Mouse (Mus musculus) liver, embryonic 12.5 days (tissue): Measurements from ENCODE around the gene Tbc1d12. TPM values are rescaled to one million over a fixed set of nuclear protein-coding genes. Genes with fewer than 3 reads are reported as not detected.

Source experiments
- ATAC-seq: fragments of 200-750 bp; cut with Nextera tagmentation; 2 replicates; pipeline ENCODE4 v1.8.0; 2017; ENCODE audit warnings: moderate number of reproducible peaks, mild to moderate bottlenecking, moderate library complexity
- H3K27ac ChIP-seq: fragments of 300-500 bp; sonication (generic); 2 replicates; pipeline ENCODE4 v1.5.1; 2016; ENCODE audit warnings: mild to moderate bottlenecking
- H3K27me3 ChIP-seq: fragments of 300-500 bp; sonication (generic); replicated peaks from 2 replicates; pipeline ENCODE4 v1.6.1; 2016; ENCODE audit warnings: mild to moderate bottlenecking, moderate library complexity
- H3K36me3 ChIP-seq: fragments of 300-500 bp; sonication (generic); 2 replicates; pipeline ENCODE4 v1.6.1; 2016; ENCODE audit warnings: mild to moderate bottlenecking, moderate library complexity
- H3K4me1 ChIP-seq: fragments of 300-500 bp; sonication (generic); 2 replicates; pipeline ENCODE4 v1.6.1; 2016
- H3K4me2 ChIP-seq: fragments of 300-500 bp; sonication (generic); 2 replicates; pipeline ENCODE4 v1.6.1; 2016; ENCODE audit warnings: mild to moderate bottlenecking, moderate library complexity
- H3K4me3 ChIP-seq: fragments of 300-500 bp; sonication (generic); 2 replicates; pipeline ENCODE4 v1.5.1; 2016; ENCODE audit warnings: mild to moderate bottlenecking, moderate library complexity
- H3K9ac ChIP-seq: fragments of 300-500 bp; sonication (generic); 2 replicates; pipeline ENCODE4 v1.6.1; 2016; ENCODE audit warnings: mild to moderate bottlenecking, moderate library complexity
- H3K9me3 ChIP-seq: fragments of 300-500 bp; sonication (generic); replicated peaks from 2 replicates; pipeline ENCODE4 v1.6.1; 2016; ENCODE audit warnings: mild to moderate bottlenecking, moderate library complexity
- WGBS: fragments of 180-500 bp; shearing (Covaris S2); methylation state at CpG from one replicate; pipeline ENCODE4 v1.1.7; 2016; ENCODE audit not compliant: insufficient replicate concordance; 5-methylcytosine and 5-hydroxymethylcytosine counted together
- polyA plus RNA-seq: library from polyadenylated mRNA; unstranded; fragments of >200 nt; fragmentation: Nextera tagmentation; extraction: Ambion mirVana; gene quantifications from 2 replicates; pipeline ENCODE4 v1.2.1, GENCODE M21; 2016

Gene Tbc1d12
- polyA plus RNA-seq, 1 experiment from 2014 or later = 2.3 TPM

GRCm38 (mm10) chr19:38928481-38929158 lies 92.2 kb downstream of the Tbc1d12 start:
- Histone ChIP-seq H3K4me3 (no peak overlapping the region), H3K36me3 (peaks cover 8% of the 10 kb centered on the region), H3K27me3 (no peaks in the 10 kb centered on the region), H3K9ac (no peak overlapping the region), H3K9me3 (no peaks in the 10 kb centered on the region), H3K4me2 (no peak overlapping the region), H3K4me1 (peaks cover 31% of the 10 kb centered on the region), H3K27ac (no peak overlapping the region)
- ATAC-seq = no peak
- WGBS = 88% methylated on average over 11 of the region's 11 CpGs

- no peak for ATAC-seq
- Histone ChIP-seq H3K4me3 (peak overlapping the region; percentile 84), H3K4me1 (peaks cover 31% of the 10 kb centered on the region), H3K4me2 (peak overlapping the region; percentile 98), H3K9ac (peak overlapping the region; percentile 94), H3K9me3 (no peaks in the 10 kb centered on the region), H3K27me3 (no peaks in the 10 kb centered on the region), H3K36me3 (peaks cover 19% of the 10 kb centered on the region), H3K27ac (no peak overlapping the region)
- 57% methylated on average over 13 of the region's 13 CpGs for WGBS
These were observed 93.3 kb downstream of the Tbc1d12 start for GRCm38 (mm10) chr19:38929471-38930251.

- peak overlapping the region; percentile 94 for H3K9ac ChIP-seq
- WGBS = under 1% methylated on average over 23 of the region's 23 CpGs
- peak overlapping the region; percentile 53; the same call in 1 of the 2 replicates for H3K27ac ChIP-seq
- no peaks in the 10 kb centered on the region for H3K27me3 ChIP-seq
- no peaks in the 10 kb centered on the region for H3K9me3 ChIP-seq
- peak overlapping the region; percentile 84 for H3K4me3 ChIP-seq
- H3K4me1 ChIP-seq = peaks cover 31% of the 10 kb centered on the region
- peak; percentile 57; the same call in 1 of the 2 replicates for ATAC-seq
- H3K36me3 ChIP-seq = peaks cover 25% of the 10 kb centered on the region
- peak overlapping the region; percentile 98 for H3K4me2 ChIP-seq
These were observed 93.9 kb downstream of the Tbc1d12 start for GRCm38 (mm10) chr19:38930252-38930787.

- Histone ChIP-seq H3K27ac (peak within 1 kb of the TSS; percentile 76), H3K9ac (peak within 1 kb of the TSS; percentile 94), H3K4me1 (peaks cover 31% of the 10 kb centered on the region), H3K36me3 (peaks cover 31% of the 10 kb centered on the region), H3K27me3 (no peaks in the 10 kb centered on the region), H3K9me3 (no peaks in the 10 kb centered on the region), H3K4me2 (peak within 1 kb of the TSS; percentile 98), H3K4me3 (peak within 1 kb of the TSS; percentile 84)
- ATAC-seq = peak; percentile 86
- WGBS = under 1% methylated on average over 76 of the region's 76 CpGs
These were observed 94.6 kb downstream of the Tbc1d12 start, which contains the start of gene Hells for GRCm38 (mm10) chr19:38930788-38931565. TSS of gene Hells (plus strand) at chr19:38930915.

- Histone ChIP-seq H3K27ac (0 out of 2 replicates have a peak overlapping the region, but pooled peaks have one; percentile 76), H3K4me2 (peak overlapping the region; percentile 98), H3K9me3 (no peaks in the 10 kb centered on the region), H3K36me3 (peaks cover 36% of the 10 kb centered on the region), H3K4me3 (peak overlapping the region; percentile 84), H3K4me1 (peaks cover 31% of the 10 kb centered on the region), H3K27me3 (no peaks in the 10 kb centered on the region), H3K9ac (peak overlapping the region; percentile 94)
- WGBS = under 1% methylated on average over 6 of the region's 6 CpGs
- no peak for ATAC-seq
These were observed 95.1 kb downstream of the Tbc1d12 start for GRCm38 (mm10) chr19:38931566-38931890.

GRCm38 (mm10) chr19:38944590-38945307 lies 108.4 kb downstream of the Tbc1d12 start:
- H3K4me1 ChIP-seq = no peaks in the 10 kb centered on the region
- WGBS = 83% methylated on average over 2 of the region's 2 CpGs
- peaks cover 82% of the 10 kb centered on the region for H3K36me3 ChIP-seq
- no peak overlapping the region for H3K27ac ChIP-seq
- no peak overlapping the region for H3K4me3 ChIP-seq
- no peaks in the 10 kb centered on the region for H3K27me3 ChIP-seq
- ATAC-seq = no peak
- H3K9ac ChIP-seq = no peak overlapping the region
- no peaks in the 10 kb centered on the region for H3K9me3 ChIP-seq
- H3K4me2 ChIP-seq = no peak overlapping the region

Other genes starting within 250 kb of the Tbc1d12 start
- 8.1 and 8.3 TPM in 2 replicates for gene Noc3l, start 17.3 kb upstream of the Tbc1d12 start, polyA plus RNA-seq
- gene Hells, start 94.3 kb downstream of the Tbc1d12 start, polyA plus RNA-seq = 44.5 and 45.8 TPM in 2 replicates
- not detected in 2 replicates for gene Cyp2c55, start 170.4 kb downstream of the Tbc1d12 start, polyA plus RNA-seq
- gene Cyp2c65, start 224.4 kb downstream of the Tbc1d12 start, polyA plus RNA-seq = not detected in 2 replicates